Mouse (Mus musculus) spleen, postnatal 0 days (tissue): ENCODE results near the gene Vmn1r64. TPM values are rescaled to one million over a fixed set of nuclear protein-coding genes. Genes with fewer than 3 reads are reported as not detected.

Experiments used
- polyA plus RNA-seq: library from polyadenylated mRNA; unstranded; fragments of >200 nt; fragmentation: Nextera tagmentation; extraction: Ambion mirVana; gene quantifications from 2 replicates; pipeline ENCODE4 v1.2.1, GENCODE M21; 2015

Gene Vmn1r64
- not detected in 2 replicates for polyA plus RNA-seq

GRCm38 (mm10) chr7:5884442-5884841 lies at the start of gene Vmn1r64:
Vmn1r64 (minus strand) TSS chr7:5884542.

Other genes with a start within 250 kb of the Vmn1r64 start
- not detected in 2 replicates for gene Vmn1r62, start 210.9 kb downstream of the Vmn1r64 start, polyA plus RNA-seq
- not detected in 2 replicates for gene Vmn1r63, start 79.1 kb downstream of the Vmn1r64 start, polyA plus RNA-seq
- not detected in 2 replicates for gene Vmn1r65, start 126.5 kb upstream of the Vmn1r64 start, polyA plus RNA-seq
- gene Nlrp4c, start 160.6 kb upstream of the Vmn1r64 start, polyA plus RNA-seq, result not detected in 2 replicates